Mouse (Mus musculus) kidney, postnatal 4 days (tissue): Measurements from ENCODE around the gene Zfp93.
"Not testable (repeated sequence)": the region's sequence is repeated elsewhere in the genome, so short reads cannot be mapped to it uniquely, and the experiment has no call there.

Source experiments
- DNase-seq, 2 experiments: peaks; one replicate each; pipeline ENCODE4 v3.0.0; 2021; ENCODE audit warnings: mixed read lengths in 2 of 2

Gene Zfp93

GRCm38 (mm10) chr7:24270288-24270672, at the start of gene Zfp93:
TSS of gene Zfp93 (plus strand) at chr7:24270420.
- DNase-seq: peak; percentile 75 to 83

GRCm38 (mm10) chr7:24237040-24237791, 33.0 kb upstream of the Zfp93 start, which contains the start of gene Zfp109:
TSS of gene Zfp109 (minus strand) at chr7:24237560.
- DNase-seq: peak; percentile 72 to 76

GRCm38 (mm10) chr7:24253779-24254615, 16.2 kb upstream of the Zfp93 start:
- DNase-seq: no peak

GRCm38 (mm10) chr7:24254633-24255474, 15.4 kb upstream of the Zfp93 start, which contains the start of gene Zfp108:
TSS of gene Zfp108 (plus strand) at chr7:24254794.
- DNase-seq: peak; percentile 83 to 86

- DNase-seq: no peak
Observed at GRCm38 (mm10) chr7:24259306-24259999, 10.8 kb upstream of the Zfp93 start.

GRCm38 (mm10) chr7:24260000-24260312, 10.3 kb upstream of the Zfp93 start:
- DNase-seq: no peak

GRCm38 (mm10) chr7:24268176-24269155, 1.8 kb upstream of the Zfp93 start:
- no peak for DNase-seq

- DNase-seq: no peak
Observed at GRCm38 (mm10) chr7:24269256-24269655, 964 bp upstream of the Zfp93 start.

GRCm38 (mm10) chr7:24269667-24270287, 443 bp upstream of the Zfp93 start:
- DNase-seq: peak in 1 of 2 experiments; percentile 9

GRCm38 (mm10) chr7:24271191-24271590, 971 bp downstream of the Zfp93 start:
- DNase-seq: no peak

- DNase-seq: no peak
Observed at GRCm38 (mm10) chr7:24274456-24274855, 4.2 kb downstream of the Zfp93 start.

GRCm38 (mm10) chr7:24278771-24279170, 8.6 kb downstream of the Zfp93 start:
- not testable (repeated sequence) for DNase-seq

GRCm38 (mm10) chr7:24280031-24280857, 10.0 kb downstream of the Zfp93 start:
- peak in 1 of 2 experiments; percentile 14 for DNase-seq

GRCm38 (mm10) chr7:24280858-24281145, 10.6 kb downstream of the Zfp93 start:
- no peak for DNase-seq

GRCm38 (mm10) chr7:24286090-24286489, 15.9 kb downstream of the Zfp93 start:
- no peak for DNase-seq

GRCm38 (mm10) chr7:24286916-24287315, 16.7 kb downstream of the Zfp93 start:
- DNase-seq: no peak

- DNase-seq: no peak
Observed at GRCm38 (mm10) chr7:24287670-24288069, 17.4 kb downstream of the Zfp93 start.

GRCm38 (mm10) chr7:24288512-24288911, 18.3 kb downstream of the Zfp93 start:
- DNase-seq: no peak

- DNase-seq: no peak
Observed at GRCm38 (mm10) chr7:24290106-24290693, 20.0 kb downstream of the Zfp93 start.
